Mouse (Mus musculus): ENCODE data around the gene Jmjd4.

DNA sequence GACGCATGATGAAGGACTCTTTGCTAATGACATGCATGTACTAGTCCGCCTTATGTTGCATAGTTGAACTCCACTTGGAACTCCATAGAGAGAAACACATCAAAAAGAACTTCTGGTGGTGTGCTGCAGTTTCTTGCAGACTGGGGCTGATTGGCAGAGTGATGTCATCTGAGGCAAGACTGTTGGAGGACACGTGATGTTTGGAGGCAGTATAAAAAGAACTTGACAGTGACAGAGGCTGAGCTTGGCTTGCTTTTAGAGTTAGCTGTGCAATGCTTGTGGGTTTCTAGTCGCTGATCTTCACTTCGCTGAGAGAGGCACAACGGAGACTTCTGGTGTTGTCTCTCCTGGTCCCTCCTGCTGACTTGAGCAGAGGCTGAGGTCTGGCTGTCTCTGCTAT, 27.4 kb downstream of the Jmjd4 start:
- TF ChIP-seq CTCF (IDR thresholded peaks at IDR 0.05; ENCODE audit: low read depth) (no peak), EP300 (optimal IDR thresholded peaks at IDR 0.05) (no peak)
